Mouse (Mus musculus) thymus, adult 2 months (tissue): ENCODE measurements around the gene Cyth3. TPM values are rescaled to one million over a fixed set of nuclear protein-coding genes. Genes with fewer than 3 reads are reported as not detected.

Source experiments
- DNase-seq: peaks from one replicate; pipeline ENCODE4 v3.0.0; 2021
- H3K27ac ChIP-seq: fragments of 200-500 bp; 2 replicates; pipeline ENCODE4 v1.5.1; 2012; ENCODE audit warnings: low read length, control low read depth; ENCODE audit not compliant: control insufficient read depth, insufficient read depth
- H3K27me3 ChIP-seq: fragments of 200-500 bp; 2 replicates; pipeline ENCODE4 v1.6.1; 2012; ENCODE audit warnings: mild to moderate bottlenecking, low read length, moderate library complexity, mixed read lengths; ENCODE audit not compliant: control insufficient read depth, insufficient read depth
- H3K36me3 ChIP-seq: fragments of 200-500 bp; 2 replicates; pipeline ENCODE4 v1.6.1; 2012; ENCODE audit warnings: mild to moderate bottlenecking, low read length, moderate library complexity; ENCODE audit not compliant: control insufficient read depth, insufficient read depth
- H3K4me1 ChIP-seq: fragments of 200-500 bp; replicated peaks from 2 replicates; pipeline ENCODE4 v1.6.1; 2012; ENCODE audit warnings: low read length; ENCODE audit not compliant: control insufficient read depth, insufficient read depth
- H3K4me3 ChIP-seq: fragments of 200-500 bp; 2 replicates; pipeline ENCODE4 v1.5.1; 2012; ENCODE audit warnings: mild to moderate bottlenecking, low read length, control low read depth, moderate library complexity; ENCODE audit not compliant: control insufficient read depth, insufficient read depth
- CTCF ChIP-seq: fragments of 200-500 bp; IDR thresholded peaks from 2 replicates; pipeline ENCODE4 v1.5.1; 2012; ENCODE audit warnings: mild to moderate bottlenecking, control low read depth, low read length, moderate library complexity, borderline replicate concordance; ENCODE audit not compliant: control insufficient read depth, poor library complexity, insufficient read depth; ENCODE audit errors: extremely low read depth
- POLR2A ChIP-seq: fragments of 200-500 bp; IDR thresholded peaks from 2 replicates; pipeline ENCODE4 v1.6.1; 2012; ENCODE audit warnings: mild to moderate bottlenecking, low read length, control low read depth, moderate library complexity; ENCODE audit not compliant: control insufficient read depth, poor library complexity, insufficient read depth; ENCODE audit errors: extremely low read depth
- WGBS: fragments of 180-500 bp; shearing (Covaris S2); methylation state at CpG from one replicate; pipeline ENCODE4 v1.1.7; 2018; 5-methylcytosine and 5-hydroxymethylcytosine counted together
- polyA plus RNA-seq: library from polyadenylated mRNA; depleted of rRNA; stranded (reverse); fragments of >200 nt; gene quantifications from 2 replicates; pipeline ENCODE4 v1.2.3, GENCODE M21; 2012

The Cyth3 gene
- polyA plus RNA-seq, 1 experiment, result 13.4 TPM

DNA sequence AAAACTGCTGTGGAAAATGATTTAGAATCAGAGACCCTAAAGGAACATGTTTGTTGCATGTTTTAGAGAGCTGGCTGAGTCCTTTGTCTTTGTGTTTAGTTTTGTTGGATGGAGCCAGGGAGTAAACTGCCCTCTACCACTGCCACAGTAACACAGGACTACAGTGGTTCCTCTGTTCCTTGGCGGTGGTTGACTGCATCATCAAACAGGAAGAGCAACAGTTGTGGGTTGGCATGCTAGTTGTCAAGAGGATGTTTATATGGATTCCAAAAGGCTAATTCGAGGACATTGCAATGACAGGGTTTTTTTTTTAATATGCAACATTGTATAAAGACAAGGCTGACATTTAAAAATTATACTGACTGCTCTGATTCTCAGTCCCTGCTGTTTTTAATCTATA lies 47.6 kb downstream of the Cyth3 start:
- no peaks in the 10 kb centered on the region for H3K27me3 ChIP-seq
- DNase-seq, result no peak
- TF ChIP-seq CTCF (no peak), POLR2A (no peak)
- WGBS, result 6% methylated on average over 2 of the region's 2 CpGs
- 0 out of 2 replicates have a peak, but pooled peaks cover 2% of the 10 kb centered on the region for H3K4me1 ChIP-seq
- no peak overlapping the region for H3K4me3 ChIP-seq
- H3K36me3 ChIP-seq, result no peaks in the 10 kb centered on the region
- H3K27ac ChIP-seq, result no peak overlapping the region

DNA sequence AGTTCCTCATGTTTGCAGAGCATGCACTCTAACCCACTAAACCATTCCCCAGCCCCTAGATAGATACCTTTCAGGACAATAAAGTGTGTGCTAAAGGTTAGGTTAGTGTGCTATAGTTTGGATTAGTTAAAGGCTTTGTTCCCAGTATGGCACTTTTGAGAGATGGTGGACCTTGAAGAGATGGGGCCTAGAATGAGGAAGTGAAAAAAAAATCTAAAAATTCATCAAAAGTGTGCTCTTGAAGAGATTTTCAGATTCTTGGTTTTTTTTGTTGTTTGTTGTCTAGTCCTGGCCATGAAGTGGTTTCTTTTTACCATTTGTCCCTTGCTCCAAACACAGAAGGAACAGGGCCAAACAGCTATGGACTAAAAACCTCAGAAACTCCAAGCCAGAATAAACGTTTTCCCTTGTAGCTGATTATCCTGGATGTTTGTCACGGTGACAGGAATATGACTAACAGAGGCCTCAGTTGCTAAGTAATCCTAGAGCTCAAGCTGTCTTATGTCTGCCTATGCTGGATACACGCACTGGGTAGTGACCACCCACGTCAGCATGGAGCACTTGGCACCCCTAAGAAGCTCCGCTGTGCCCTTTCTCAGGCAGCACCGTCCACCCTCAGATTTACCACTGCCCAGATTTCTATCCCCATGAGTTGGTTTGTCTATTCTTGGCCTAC lies 48.6 kb downstream of the Cyth3 start:
- 96% methylated on average over 6 of the region's 6 CpGs for WGBS
- TF ChIP-seq POLR2A (no peak), CTCF (no peak)
- Histone ChIP-seq H3K36me3 (no peaks in the 10 kb centered on the region), H3K27ac (no peak overlapping the region), H3K27me3 (no peaks in the 10 kb centered on the region), H3K4me1 (0 out of 2 replicates have a peak, but pooled peaks cover 2% of the 10 kb centered on the region), H3K4me3 (no peak overlapping the region)
- no peak for DNase-seq

DNA sequence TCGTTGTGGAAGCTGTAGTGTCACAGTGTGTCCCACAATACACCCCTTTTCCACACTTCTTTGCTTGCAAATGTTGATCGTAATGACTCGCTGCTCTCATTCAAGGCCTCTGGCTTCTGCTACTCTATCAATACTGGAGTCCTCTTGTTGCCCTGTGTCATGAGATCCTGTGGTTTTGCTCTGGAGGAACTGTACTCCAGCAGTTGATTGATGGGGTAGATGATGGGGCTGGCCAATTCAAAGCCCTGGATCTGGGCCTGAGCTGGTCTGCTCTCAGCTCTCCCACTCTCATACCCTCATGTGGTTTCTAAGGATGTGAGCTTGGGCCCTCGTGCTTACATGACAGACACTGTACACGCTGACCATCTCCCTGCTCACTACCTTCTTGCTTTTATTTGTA lies 52.3 kb downstream of the Cyth3 start:
- TF ChIP-seq POLR2A (no peak), CTCF (no peak)
- no peak overlapping the region for H3K4me3 ChIP-seq
- no peak overlapping the region for H3K27ac ChIP-seq
- no peaks in the 10 kb centered on the region for H3K27me3 ChIP-seq
- no peak for DNase-seq
- no peaks in the 10 kb centered on the region for H3K36me3 ChIP-seq
- WGBS, result 51% methylated on average over 5 of the region's 5 CpGs
- H3K4me1 ChIP-seq, result 0 out of 2 replicates have a peak, but pooled peaks cover 2% of the 10 kb centered on the region

DNA sequence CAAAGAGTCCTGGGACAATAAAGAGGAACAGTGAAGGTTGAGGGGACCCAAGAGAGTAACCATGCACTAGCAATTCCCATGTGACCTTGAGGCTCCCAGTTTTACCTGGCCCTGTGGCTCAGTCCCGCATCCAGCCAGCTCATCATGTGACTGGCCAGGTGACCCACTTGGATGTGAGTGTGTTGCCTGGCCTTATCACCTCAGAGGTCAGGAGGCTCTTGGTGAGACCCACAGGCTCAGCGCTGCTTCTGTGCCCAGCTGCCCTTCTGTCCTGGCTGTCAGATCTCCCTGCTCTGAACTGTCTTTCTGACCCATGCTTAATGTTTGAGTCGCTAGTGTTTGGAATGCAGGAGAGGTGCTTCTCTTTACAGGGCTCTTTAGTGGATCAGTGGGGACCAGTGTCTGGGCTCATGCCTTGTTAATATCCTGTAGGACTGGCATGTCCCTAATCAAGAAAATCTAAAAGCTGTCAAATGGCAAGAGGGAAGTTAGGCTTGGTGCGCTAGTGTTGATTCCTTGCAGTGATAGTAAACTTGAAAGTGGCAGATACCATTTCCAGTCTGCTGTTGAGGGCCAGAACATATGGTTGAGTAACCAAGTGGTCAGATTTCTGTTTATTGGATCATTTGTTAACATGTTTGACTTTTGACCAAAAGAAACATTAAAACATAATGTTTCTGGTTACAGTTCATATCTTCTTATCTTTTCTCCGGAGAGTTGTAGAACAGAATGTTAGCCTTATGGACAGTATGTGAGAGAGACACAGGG lies 54.2 kb downstream of the Cyth3 start:
- H3K27ac ChIP-seq, result no peak overlapping the region
- 91% methylated on average over 5 of the region's 5 CpGs for WGBS

DNA sequence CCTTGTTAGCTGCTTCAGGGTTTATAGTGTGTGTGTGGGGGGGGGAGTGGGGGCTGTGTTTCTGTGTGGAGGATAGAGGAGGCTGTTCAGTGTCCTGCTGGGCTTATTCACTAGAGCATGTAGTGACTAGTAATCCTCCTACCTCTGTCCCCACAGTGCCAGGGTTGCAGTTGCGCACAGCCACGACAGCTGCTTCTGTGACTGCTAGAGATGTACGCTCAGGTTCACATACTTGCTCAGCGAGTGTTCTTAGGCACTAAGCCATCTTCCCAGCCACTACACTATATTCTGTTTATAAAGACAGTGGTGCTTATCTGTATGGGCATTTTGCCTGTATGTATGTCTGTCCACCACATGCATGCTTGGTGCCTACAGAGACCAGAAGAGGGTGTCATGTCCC lies 55.1 kb downstream of the Cyth3 start:
- Histone ChIP-seq H3K27ac (no peak overlapping the region), H3K27me3 (no peaks in the 10 kb centered on the region), H3K4me3 (no peak overlapping the region), H3K36me3 (no peaks in the 10 kb centered on the region), H3K4me1 (0 out of 2 replicates have a peak, but pooled peaks cover 2% of the 10 kb centered on the region)
- WGBS, result 93% methylated on average over 4 of the region's 4 CpGs
- TF ChIP-seq POLR2A (no peak), CTCF (no peak)
- no peak for DNase-seq

More for the DNA sequence above, 54.2 kb downstream of the Cyth3 start:
- no peak for DNase-seq
- TF ChIP-seq POLR2A (no peak), CTCF (no peak)
- no peak overlapping the region for H3K4me3 ChIP-seq
- 0 out of 2 replicates have a peak, but pooled peaks cover 2% of the 10 kb centered on the region for H3K4me1 ChIP-seq
- H3K27me3 ChIP-seq, result no peaks in the 10 kb centered on the region
- no peaks in the 10 kb centered on the region for H3K36me3 ChIP-seq

- Histone ChIP-seq H3K36me3 (no peaks in the 10 kb centered on the region), H3K4me1 (peaks cover 2% of the 10 kb centered on the region; the same call in 1 of the 2 replicates), H3K27ac (no peak overlapping the region), H3K4me3 (no peak overlapping the region), H3K27me3 (no peaks in the 10 kb centered on the region)
- TF ChIP-seq POLR2A (no peak), CTCF (no peak)
- WGBS, result 85% methylated on average over 6 of the region's 6 CpGs
- no peak for DNase-seq
These were observed 56.5 kb downstream of the Cyth3 start for GRCm38 (mm10) chr5:143678634-143679271.
